Mouse (Mus musculus) midbrain, embryonic 11.5 days (tissue): ENCODE results near the gene Zfp69. TPM values are rescaled to one million over a fixed set of nuclear protein-coding genes. Genes with fewer than 3 reads are reported as not detected.

Experiments used
- ATAC-seq: fragments of 200-750 bp; cut with Nextera tagmentation; 2 replicates; pipeline ENCODE4 v1.8.0; 2017; ENCODE audit warnings: moderate TSS enrichment, moderate library complexity; ENCODE audit not compliant: low FRiP score
- DNase-seq: peaks from one replicate; pipeline ENCODE4 v3.0.0; 2015; ENCODE audit warnings: low spot score; ENCODE audit errors: missing footprints
- H3K27ac ChIP-seq: fragments of 300-500 bp; sonication (generic); 2 replicates; pipeline ENCODE4 v1.5.1; 2014; ENCODE audit warnings: low read depth, low read length
- H3K27me3 ChIP-seq: fragments of 300-500 bp; sonication (generic); 2 replicates; pipeline ENCODE4 v1.6.1; 2014; ENCODE audit warnings: mild to moderate bottlenecking, low read length, moderate library complexity, mixed read lengths; ENCODE audit not compliant: control insufficient read depth, insufficient read depth
- H3K36me3 ChIP-seq: fragments of 300-500 bp; sonication (generic); 2 replicates; pipeline ENCODE4 v1.6.1; 2014; ENCODE audit warnings: mild to moderate bottlenecking, low read length, moderate library complexity, mixed read lengths; ENCODE audit not compliant: control insufficient read depth, insufficient read depth
- H3K4me1 ChIP-seq: fragments of 300-500 bp; sonication (generic); 2 replicates; pipeline ENCODE4 v1.6.1; 2014; ENCODE audit warnings: low read length; ENCODE audit not compliant: control insufficient read depth, insufficient read depth
- H3K4me2 ChIP-seq: fragments of 300-500 bp; sonication (generic); 2 replicates; pipeline ENCODE4 v1.6.1; 2014; ENCODE audit warnings: mild to moderate bottlenecking, moderate library complexity
- H3K4me3 ChIP-seq: fragments of 300-500 bp; sonication (generic); 2 replicates; pipeline ENCODE4 v1.5.1; 2014; ENCODE audit warnings: low read depth, low read length
- H3K9ac ChIP-seq: fragments of 300-500 bp; sonication (generic); 2 replicates; pipeline ENCODE4 v1.6.1; 2014; ENCODE audit warnings: low read length
- H3K9me3 ChIP-seq: fragments of 300-500 bp; sonication (generic); 2 replicates; pipeline ENCODE4 v1.6.1; 2016; ENCODE audit warnings: low read length; ENCODE audit not compliant: control insufficient read depth
- WGBS: fragments of 180-500 bp; shearing (Covaris S2); extraction: QIAGEN DNeasy Blood & Tissue Kit; methylation state at CpG from one replicate; pipeline ENCODE4 v1.1.7; 2014; 5-methylcytosine and 5-hydroxymethylcytosine counted together
- microRNA-seq: library from miRNA; unstranded; fragments of <30 nt; microRNA quantifications from one replicate; pipeline ENCODE4, GENCODE M21; 2017
- polyA plus RNA-seq: library from polyadenylated mRNA; unstranded; fragments of >200 nt; fragmentation: Nextera tagmentation; extraction: Ambion mirVana; gene quantifications from 2 replicates; pipeline ENCODE4 v1.2.1, GENCODE M21; 2014

Gene Zfp69
- polyA plus RNA-seq, 1 experiment from 2014 or later: 9.0 TPM

GRCm38 (mm10) chr4:120886131-120886530 is 65.4 kb downstream of the Zfp69 start:
- peak; percentile 71 for DNase-seq
- 58% methylated on average over 4 of the region's 4 CpGs for WGBS
- H3K4me1 ChIP-seq: peaks cover 24% of the 10 kb centered on the region
- H3K4me2 ChIP-seq: no peak overlapping the region
- H3K27me3 ChIP-seq: peaks cover 4% of the 10 kb centered on the region; the same call in 1 of the 2 replicates
- no peaks in the 10 kb centered on the region for H3K36me3 ChIP-seq
- ATAC-seq: no peak
- H3K9me3 ChIP-seq: no peaks in the 10 kb centered on the region
- H3K27ac ChIP-seq: no peak overlapping the region
- H3K9ac ChIP-seq: no peak overlapping the region
- no peak overlapping the region for H3K4me3 ChIP-seq

DNA sequence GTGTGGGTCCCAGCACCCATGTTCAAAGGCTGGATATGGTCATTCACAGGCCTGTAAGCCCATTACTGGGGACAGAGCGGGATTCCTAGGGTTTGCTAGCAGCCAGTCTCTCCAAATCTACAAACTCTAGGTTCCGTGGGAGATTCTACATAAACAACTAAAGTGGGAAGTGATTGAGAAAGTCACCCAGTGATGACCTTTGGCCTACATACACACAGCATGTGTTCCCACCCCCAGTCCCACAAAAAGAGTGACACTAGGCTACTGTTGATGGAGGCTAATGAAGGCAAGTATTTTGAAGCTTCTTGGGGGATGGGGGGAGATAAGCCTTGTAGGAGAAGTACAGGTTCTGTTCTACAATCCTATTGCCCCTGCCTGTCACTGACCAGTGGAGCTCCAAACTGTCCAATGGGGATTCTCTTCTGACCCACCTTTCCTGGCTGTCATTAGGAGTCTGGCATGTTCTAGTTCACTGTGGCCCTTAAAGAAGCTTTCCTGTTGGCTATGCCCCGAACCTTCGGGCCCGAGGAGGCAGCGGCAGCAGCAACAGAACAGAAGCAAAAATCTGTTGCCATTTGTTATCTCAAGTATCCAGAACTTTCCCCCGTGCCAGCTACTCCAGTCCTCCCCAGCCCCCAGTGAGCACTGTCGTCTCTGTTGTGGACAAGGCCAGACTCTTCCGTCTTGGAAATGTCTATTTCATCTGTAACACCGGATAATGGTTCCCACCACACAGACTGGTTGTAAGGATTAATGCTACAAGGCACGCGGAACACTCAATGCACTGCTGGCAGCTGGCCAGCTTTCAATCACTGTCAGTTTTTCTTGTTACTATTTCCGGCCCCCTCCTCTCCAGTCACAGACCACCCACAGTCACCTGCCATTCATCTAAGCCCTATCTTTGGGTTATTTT is 66.0 kb downstream of the Zfp69 start:
- ATAC-seq (no peak), DNase-seq (peak; percentile 81)
- Histone ChIP-seq H3K4me1 (peaks cover 24% of the 10 kb centered on the region), H3K9ac (no peak overlapping the region), H3K27ac (no peak overlapping the region), H3K27me3 (peaks cover 4% of the 10 kb centered on the region; the same call in 1 of the 2 replicates), H3K4me2 (no peak overlapping the region), H3K9me3 (no peaks in the 10 kb centered on the region), H3K4me3 (no peak overlapping the region), H3K36me3 (no peaks in the 10 kb centered on the region)
- WGBS: 54% methylated on average over 13 of the region's 13 CpGs

GRCm38 (mm10) chr4:120882002-120882625 is 69.4 kb downstream of the Zfp69 start:
- ATAC-seq: peak; percentile 86
- Histone ChIP-seq H3K9me3 (no peaks in the 10 kb centered on the region), H3K4me1 (peaks cover 24% of the 10 kb centered on the region), H3K4me2 (peak overlapping the region; percentile 5; the same call in 1 of the 2 replicates), H3K27ac (no peak overlapping the region), H3K36me3 (no peaks in the 10 kb centered on the region), H3K9ac (no peak overlapping the region), H3K4me3 (no peak overlapping the region), H3K27me3 (peaks cover 3% of the 10 kb centered on the region; the same call in 1 of the 2 replicates)
- WGBS: 33% methylated on average over 5 of the region's 5 CpGs
- DNase-seq: peak; percentile 91

DNA sequence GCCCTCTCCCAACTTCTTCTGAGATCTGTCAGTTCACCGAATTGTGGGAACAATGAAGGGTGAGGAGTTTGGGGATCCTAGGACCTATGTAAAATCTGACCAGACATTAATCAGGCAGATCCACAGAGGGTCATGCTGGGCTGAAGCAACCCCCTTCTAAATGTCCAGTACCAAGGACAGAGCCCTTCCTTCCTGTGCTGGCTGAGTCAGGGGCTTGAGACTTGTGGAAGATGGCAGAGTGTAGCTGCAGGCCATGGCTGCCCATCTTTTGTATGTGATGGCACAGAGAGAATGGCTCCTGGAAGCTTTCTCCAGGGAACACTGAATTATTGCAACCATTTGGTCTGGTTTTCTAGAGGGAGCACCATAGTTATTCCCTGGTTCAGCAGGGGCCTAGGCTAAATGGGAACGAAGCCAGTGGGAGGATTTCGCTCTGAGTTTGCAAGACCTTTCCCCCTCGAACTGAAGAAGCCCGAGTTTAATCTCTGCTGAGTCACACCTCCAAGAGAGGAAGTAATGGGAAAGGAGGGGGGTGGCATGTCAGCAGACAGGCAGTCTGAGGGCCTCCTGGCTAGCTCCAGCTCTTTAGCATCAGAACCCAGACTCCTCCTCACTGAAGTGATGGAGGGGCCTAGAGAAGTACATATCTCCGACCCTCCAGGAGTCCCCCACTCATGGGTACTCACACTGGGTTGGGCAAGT is 70.6 kb downstream of the Zfp69 start:
- Histone ChIP-seq H3K4me2 (no peak overlapping the region), H3K36me3 (no peaks in the 10 kb centered on the region), H3K27ac (no peak overlapping the region), H3K4me3 (no peak overlapping the region), H3K9me3 (no peaks in the 10 kb centered on the region), H3K4me1 (peaks cover 24% of the 10 kb centered on the region), H3K9ac (no peak overlapping the region), H3K27me3 (no peaks in the 10 kb centered on the region)
- no peak for ATAC-seq
- DNase-seq: peak; percentile 73
- WGBS: 53% methylated on average over 6 of the region's 6 CpGs

Small RNA genes within 50 kb of the gene (microRNA-seq; reads per million reads assigned to microRNA genes)
- gene Mir7015: not detected

Other genes with a start within 250 kb of the Zfp69 start
- 1.9 and 2.3 TPM in 2 replicates for gene Kcnq4, start 203.1 kb downstream of the Zfp69 start, polyA plus RNA-seq
- gene Nfyc, start 120.1 kb downstream of the Zfp69 start, polyA plus RNA-seq: 117 and 118 TPM in 2 replicates
- 3.4 and 3.5 TPM in 2 replicates for gene Rims3, start 96.9 kb downstream of the Zfp69 start, polyA plus RNA-seq
- 32.0 and 32.3 TPM in 2 replicates for gene Exo5, start 26.7 kb downstream of the Zfp69 start, polyA plus RNA-seq
- 17.6 and 18.1 TPM in 2 replicates for gene Smap2, start 65.5 kb upstream of the Zfp69 start, polyA plus RNA-seq
- gene Col9a2, start 87.7 kb upstream of the Zfp69 start, polyA plus RNA-seq: 2.3 TPM in 2 replicates
- gene Zmpste24, start 146.5 kb upstream of the Zfp69 start, polyA plus RNA-seq: 25.9 and 28.6 TPM in 2 replicates
- gene Tmco2, start 157.5 kb upstream of the Zfp69 start, polyA plus RNA-seq: not detected in 2 replicates